In genomic region chr4:21847481-21848286, GRCm38 (mm10) we compare ENCODE assay signal across 1 mouse cellular context.
TF ChIP-seq lines count a peak whose summit lies in the region.

Pnisr (plus strand) TSS chr4:21847583.

TF ChIP-seq in MEL, 35 proteins besides CTCF, POLR2A, EP300 and RAD21 (continued from another document):
- peak; percentile 79 for TF ChIP-seq RCOR1 (IDR thresholded peaks at IDR 0.05; ENCODE audit: low read depth, low read length)
